25 mouse cellular contexts compared by ENCODE assay signal in genomic region chr13:79309584-79310110, GRCm38 (mm10).
DNase-seq lines count a peak whose midpoint lies in the region; ATAC-seq and TF ChIP-seq lines count a peak whose summit lies in the region.
"Had no signal": no experiment of that assay in that cellular context is flagged by ENCODE, and none has a peak within 500 bp of the region (broad histone marks: within the 10 kb centered on the region; RNA-seq: fewer than 3 reads in every experiment).

No protein-coding gene starts in this region.

- no peak for TF ChIP-seq CTCF in kidney, postnatal 0 days (IDR thresholded peaks at IDR 0.05; ENCODE audit: low read depth)

- no peaks in the 10 kb centered on the region for H3K9me3 ChIP-seq in forebrain, embryonic 10.5 days
- H3K9me3 ChIP-seq in forebrain, embryonic 16.5 days (ENCODE audit: control insufficient read depth, low read length): no peaks in the 10 kb centered on the region
- no peaks in the 10 kb centered on the region for H3K9me3 ChIP-seq in kidney, embryonic 15.5 days (replicated peaks)
- no peaks in the 10 kb centered on the region for H3K9me3 ChIP-seq in kidney, postnatal 0 days (replicated peaks; ENCODE audit: low read length)
- H3K9me3 ChIP-seq: embryonic facial prominence, embryonic 10.5 days; embryonic facial prominence, embryonic 12.5 days; forebrain, embryonic 12.5 days had no signal

- no peak overlapping the region for H3K4me2 ChIP-seq in forebrain, embryonic 16.5 days (ENCODE audit: low read length)
- no peak overlapping the region for H3K4me2 ChIP-seq in kidney, embryonic 15.5 days
- no peak overlapping the region for H3K4me2 ChIP-seq in kidney, postnatal 0 days (ENCODE audit: low read length)
- H3K4me2 ChIP-seq: embryonic facial prominence, embryonic 12.5 days; forebrain, embryonic 12.5 days had no signal

- no peaks in the 10 kb centered on the region for H3K36me3 ChIP-seq in forebrain, embryonic 10.5 days (replicated peaks)
- H3K36me3 ChIP-seq in forebrain, embryonic 16.5 days (ENCODE audit: control insufficient read depth, insufficient read depth): no peaks in the 10 kb centered on the region
- no peaks in the 10 kb centered on the region for H3K36me3 ChIP-seq in kidney, embryonic 15.5 days
- no peaks in the 10 kb centered on the region for H3K36me3 ChIP-seq in kidney, postnatal 0 days (ENCODE audit: insufficient read depth, low read length)
- H3K36me3 ChIP-seq: embryonic facial prominence, embryonic 10.5 days; embryonic facial prominence, embryonic 12.5 days; forebrain, embryonic 12.5 days; G1E had no signal

- peak overlapping the region; percentile 48 for H3K27ac ChIP-seq in forebrain, embryonic 10.5 days
- H3K27ac ChIP-seq in forebrain, embryonic 16.5 days (ENCODE audit: low read length): no peak overlapping the region
- H3K27ac ChIP-seq in kidney, embryonic 15.5 days: no peak overlapping the region
- H3K27ac ChIP-seq in kidney, postnatal 0 days: no peak overlapping the region
- H3K27ac ChIP-seq: embryonic facial prominence, embryonic 10.5 days; embryonic facial prominence, embryonic 12.5 days; forebrain, embryonic 12.5 days had no signal

- no peaks in the 10 kb centered on the region for H3K27me3 ChIP-seq in forebrain, embryonic 10.5 days (ENCODE audit: poor library complexity, severe bottlenecking)
- no peaks in the 10 kb centered on the region for H3K27me3 ChIP-seq in forebrain, embryonic 16.5 days (replicated peaks; ENCODE audit: control insufficient read depth, insufficient read depth, low read length)
- no peaks in the 10 kb centered on the region for H3K27me3 ChIP-seq in kidney, embryonic 15.5 days
- H3K27me3 ChIP-seq in kidney, postnatal 0 days (ENCODE audit: insufficient read depth, low read length): no peaks in the 10 kb centered on the region
- H3K27me3 ChIP-seq: CH12.LX; embryonic facial prominence, embryonic 12.5 days; forebrain, embryonic 12.5 days; Patski had no signal

- no peak for DNase-seq in forebrain, embryonic 10.5 days (ENCODE audit: extremely low spot score, low spot score)
- DNase-seq in kidney, postnatal 10 days: no peak
- peak; percentile 25 for DNase-seq in kidney, postnatal 0 days (ENCODE audit: low spot score)
- no peak for DNase-seq in kidney, adult 11 months
- DNase-seq: adrenal gland, adult 8-10 months; adrenal gland, postnatal 14 days; adrenal gland, postnatal 36 days; B cell, adult 2 months; cerebellum, adult 11-12 months; cerebellum, adult 2 months; cerebellum, adult 9-10 months; cerebellum, postnatal 10 days; cerebellum, postnatal 25 days; forebrain, postnatal 0 days had no signal

- WGBS in forebrain, embryonic 10.5 days: 94% methylated on average over 5 of the region's 5 CpGs
- WGBS in forebrain, embryonic 16.5 days: 90% methylated on average over 5 of the region's 5 CpGs
- 70% methylated on average over 5 of the region's 5 CpGs for WGBS in kidney, embryonic 15.5 days
- 74% methylated on average over 5 of the region's 5 CpGs for WGBS in kidney, postnatal 0 days

- no peak for ATAC-seq in forebrain, embryonic 16.5 days
- peak; percentile 74; the same call in 1 of the 2 replicates for ATAC-seq in kidney, embryonic 15.5 days (replicated peaks; ENCODE audit: low FRiP score)
- ATAC-seq in kidney, postnatal 0 days (replicated peaks; ENCODE audit: low FRiP score, low read depth): no peak; the same call in 1 of the 2 replicates
- ATAC-seq: activated CD4-positive, CD25-positive, alpha-beta regulatory T cell, adult 4 months; CD4-positive, CD25-positive, alpha-beta regulatory T cell, adult 4 months; forebrain, embryonic 14.5 days; forebrain, postnatal 0 days; Patski had no signal

- H3K4me1 ChIP-seq in forebrain, embryonic 10.5 days: no peaks in the 10 kb centered on the region
- H3K4me1 ChIP-seq in forebrain, embryonic 16.5 days (replicated peaks; ENCODE audit: control insufficient read depth, insufficient read depth, low read length): no peaks in the 10 kb centered on the region
- H3K4me1 ChIP-seq in kidney, embryonic 15.5 days: no peaks in the 10 kb centered on the region
- no peaks in the 10 kb centered on the region for H3K4me1 ChIP-seq in kidney, postnatal 0 days (replicated peaks; ENCODE audit: insufficient read depth, low read length)
- H3K4me1 ChIP-seq: embryonic facial prominence, embryonic 10.5 days; embryonic facial prominence, embryonic 12.5 days; forebrain, embryonic 12.5 days had no signal

- H3K4me3 ChIP-seq in forebrain, embryonic 10.5 days: no peak overlapping the region
- H3K4me3 ChIP-seq in forebrain, embryonic 16.5 days (replicated peaks; ENCODE audit: low read length): no peak overlapping the region
- H3K4me3 ChIP-seq in kidney, embryonic 15.5 days (replicated peaks): no peak overlapping the region
- no peak overlapping the region for H3K4me3 ChIP-seq in kidney, postnatal 0 days (replicated peaks; ENCODE audit: low read depth, low read length)
- H3K4me3 ChIP-seq: embryonic facial prominence, embryonic 10.5 days; embryonic facial prominence, embryonic 12.5 days; forebrain, embryonic 12.5 days had no signal

- no peak overlapping the region for H3K9ac ChIP-seq in forebrain, embryonic 16.5 days (replicated peaks; ENCODE audit: low read depth, low read length)
- no peak overlapping the region for H3K9ac ChIP-seq in kidney, embryonic 15.5 days
- no peak overlapping the region for H3K9ac ChIP-seq in kidney, postnatal 0 days (ENCODE audit: low read depth, low read length)
- H3K9ac ChIP-seq: embryonic facial prominence, embryonic 12.5 days; forebrain, embryonic 12.5 days; forebrain, postnatal 0 days had no signal
